Mouse (Mus musculus): Measurements from ENCODE around the gene Bcl2l1.

Gene Bcl2l1

DNA sequence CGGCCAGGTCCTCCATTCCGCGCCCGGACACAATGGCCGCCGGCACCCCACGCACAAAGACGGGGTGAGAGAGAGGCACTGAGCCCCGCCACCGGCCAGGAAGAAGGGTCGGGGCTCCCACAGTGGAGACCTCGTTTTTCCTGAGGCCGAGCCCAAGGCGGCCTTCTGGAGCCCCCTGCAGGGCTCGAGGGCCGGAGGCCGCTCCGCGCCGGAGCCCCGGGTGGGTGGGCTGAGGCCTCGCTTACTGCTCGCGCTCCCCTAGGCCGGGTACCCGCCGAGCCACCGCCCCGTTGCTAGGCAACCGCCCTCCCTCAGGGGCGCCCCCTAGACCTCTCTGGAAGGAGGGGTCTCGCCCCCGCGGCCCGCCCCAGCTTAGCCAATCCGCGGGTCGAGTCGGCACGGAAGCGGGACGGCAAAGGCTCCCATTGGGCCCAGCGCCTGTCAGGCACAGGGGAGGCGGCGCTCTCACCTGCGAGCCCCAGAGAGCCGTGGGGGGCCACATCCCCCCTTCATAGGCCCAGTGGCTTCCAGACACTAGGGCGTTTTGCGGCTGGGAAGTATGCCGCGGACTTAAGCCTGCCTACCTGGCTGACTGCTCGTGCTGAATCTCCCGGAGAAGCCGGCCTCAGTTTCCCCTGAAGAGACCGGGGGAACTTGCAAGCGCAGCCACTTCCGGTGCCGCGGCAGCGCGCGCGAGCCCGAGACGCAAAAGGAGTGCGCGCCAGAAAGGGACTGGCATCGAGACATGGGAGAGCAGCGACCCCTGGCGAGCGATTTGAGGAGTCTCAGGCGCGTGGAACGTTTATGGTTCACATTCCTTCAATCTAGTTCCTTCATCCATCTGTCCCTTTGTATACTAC is at the start of gene Bcl2l1:
TSS of gene Bcl2l1 (minus strand) at position 710 of the 860 bp plus-strand sequence.
- DNase-seq (ENCODE audit: low read depth) = peak; percentile 98

- DNase-seq (ENCODE audit: low read depth) = no peak
Measured at GRCm38 (mm10) chr2:152880898-152881297, 49.4 kb upstream of the Bcl2l1 start.

GRCm38 (mm10) chr2:152878239-152878638 is 46.7 kb upstream of the Bcl2l1 start:
- DNase-seq (ENCODE audit: low read depth) = no peak

DNA sequence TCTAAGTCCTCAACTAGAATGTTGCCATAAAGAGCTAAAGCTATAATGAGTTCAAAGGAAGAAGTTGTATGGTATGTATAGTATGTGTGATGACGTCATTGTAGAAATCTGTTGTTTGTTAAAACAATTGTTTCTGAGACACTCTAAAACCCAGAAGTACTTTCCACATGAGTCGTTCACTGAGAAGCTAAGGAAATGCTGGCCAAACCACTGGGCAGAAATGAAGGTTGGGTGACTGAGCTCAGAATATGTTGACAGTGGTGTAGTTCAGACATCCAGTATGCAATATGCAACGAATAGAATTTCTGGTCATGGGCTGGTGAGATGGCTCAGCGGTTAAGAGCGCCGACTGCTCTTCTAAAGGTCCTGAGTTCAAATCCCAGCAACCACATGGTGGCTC is 31.8 kb upstream of the Bcl2l1 start:
- no peak for DNase-seq (ENCODE audit: low read depth)

- DNase-seq (ENCODE audit: low read depth) = no peak
Measured at GRCm38 (mm10) chr2:152862638-152863037, 31.1 kb upstream of the Bcl2l1 start.

DNA sequence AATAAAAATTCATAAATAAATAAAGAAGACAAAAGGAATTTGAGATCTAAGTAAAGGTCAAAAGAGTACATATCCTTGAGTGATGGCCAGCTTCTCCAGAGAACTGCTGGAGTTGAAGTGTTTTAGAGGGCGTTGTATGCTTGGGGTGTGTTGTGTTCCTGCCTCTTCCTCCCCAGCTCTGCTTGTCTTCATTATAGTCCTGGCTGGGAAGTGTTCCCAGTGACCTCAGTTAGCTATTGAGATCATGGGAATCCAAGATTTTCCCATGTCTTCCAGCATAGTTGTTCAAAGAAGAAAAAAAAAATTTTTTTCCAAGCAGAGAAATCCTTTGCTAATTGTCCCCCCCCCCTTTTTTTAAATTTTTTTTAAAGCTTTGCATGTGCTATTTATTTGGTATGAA is 30.4 kb upstream of the Bcl2l1 start:
- DNase-seq (ENCODE audit: low read depth) = no peak

DNA sequence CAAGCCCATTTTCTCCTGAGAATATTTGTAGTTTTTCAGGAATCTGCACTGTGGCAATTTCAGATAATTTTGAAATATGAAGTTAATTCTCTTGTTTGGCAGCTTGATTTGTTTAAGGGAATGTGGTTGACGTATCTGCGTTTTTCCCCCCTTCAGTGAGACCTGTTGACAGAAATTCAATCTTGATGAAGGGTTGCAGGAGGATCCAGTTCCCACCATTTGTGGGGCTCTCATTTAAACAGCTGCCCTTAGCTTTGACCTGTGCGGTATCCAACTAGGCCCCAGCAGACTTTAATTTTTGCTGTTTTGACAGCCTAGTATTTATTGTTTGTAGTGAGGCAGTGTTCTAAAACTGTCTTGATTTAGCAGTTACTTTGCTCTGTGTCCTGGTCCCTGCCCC is 28.0 kb upstream of the Bcl2l1 start:
- no peak for DNase-seq (ENCODE audit: low read depth)

GRCm38 (mm10) chr2:152848466-152848865 is 16.9 kb upstream of the Bcl2l1 start:
- no peak for DNase-seq (ENCODE audit: low read depth)

- DNase-seq (ENCODE audit: low read depth) = peak; percentile 100
Measured at GRCm38 (mm10) chr2:152847815-152848302, 16.3 kb upstream of the Bcl2l1 start, which contains the start of gene Tpx2. TSS of gene Tpx2 (plus strand) at chr2:152847964.

DNA sequence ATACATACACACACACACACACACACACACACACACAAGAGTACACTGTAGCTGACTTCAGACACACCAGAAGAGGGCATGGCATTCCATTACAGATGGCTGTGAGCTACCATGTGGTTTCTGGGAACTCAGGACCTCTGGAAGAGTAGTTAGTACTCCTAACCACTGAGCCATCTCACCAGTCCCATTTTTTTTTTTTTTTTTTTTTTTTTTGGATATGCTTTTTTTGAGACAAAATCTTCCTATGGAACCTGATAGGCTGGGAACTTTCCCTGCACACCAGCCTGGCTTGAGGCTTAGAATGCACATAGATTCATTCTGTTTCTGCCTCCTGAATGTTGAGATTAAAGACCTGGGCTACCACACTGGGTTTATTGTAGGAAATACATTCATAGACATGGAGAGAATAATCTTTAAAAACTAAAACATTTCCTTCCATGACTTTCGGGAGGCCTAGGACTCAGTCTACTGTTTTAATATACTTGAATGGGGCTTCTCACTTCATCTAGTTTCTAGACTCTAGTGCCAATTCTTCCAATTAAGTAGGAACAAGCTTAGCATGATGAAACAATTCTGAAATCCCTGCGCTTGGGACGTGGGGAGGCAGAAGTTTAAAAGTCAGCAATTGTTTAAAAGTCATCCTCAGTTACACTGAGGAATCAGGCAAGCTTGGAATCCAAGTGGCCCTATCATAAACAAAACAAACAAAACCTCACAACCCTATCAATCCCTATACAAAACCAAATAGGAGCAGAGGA is 15.7 kb upstream of the Bcl2l1 start:
- no peak for DNase-seq (ENCODE audit: low read depth)

GRCm38 (mm10) chr2:152842741-152843140 is 11.2 kb upstream of the Bcl2l1 start:
- no peak for DNase-seq (ENCODE audit: low read depth)

GRCm38 (mm10) chr2:152839256-152839655 is 7.7 kb upstream of the Bcl2l1 start:
- no peak for DNase-seq (ENCODE audit: low read depth)

DNA sequence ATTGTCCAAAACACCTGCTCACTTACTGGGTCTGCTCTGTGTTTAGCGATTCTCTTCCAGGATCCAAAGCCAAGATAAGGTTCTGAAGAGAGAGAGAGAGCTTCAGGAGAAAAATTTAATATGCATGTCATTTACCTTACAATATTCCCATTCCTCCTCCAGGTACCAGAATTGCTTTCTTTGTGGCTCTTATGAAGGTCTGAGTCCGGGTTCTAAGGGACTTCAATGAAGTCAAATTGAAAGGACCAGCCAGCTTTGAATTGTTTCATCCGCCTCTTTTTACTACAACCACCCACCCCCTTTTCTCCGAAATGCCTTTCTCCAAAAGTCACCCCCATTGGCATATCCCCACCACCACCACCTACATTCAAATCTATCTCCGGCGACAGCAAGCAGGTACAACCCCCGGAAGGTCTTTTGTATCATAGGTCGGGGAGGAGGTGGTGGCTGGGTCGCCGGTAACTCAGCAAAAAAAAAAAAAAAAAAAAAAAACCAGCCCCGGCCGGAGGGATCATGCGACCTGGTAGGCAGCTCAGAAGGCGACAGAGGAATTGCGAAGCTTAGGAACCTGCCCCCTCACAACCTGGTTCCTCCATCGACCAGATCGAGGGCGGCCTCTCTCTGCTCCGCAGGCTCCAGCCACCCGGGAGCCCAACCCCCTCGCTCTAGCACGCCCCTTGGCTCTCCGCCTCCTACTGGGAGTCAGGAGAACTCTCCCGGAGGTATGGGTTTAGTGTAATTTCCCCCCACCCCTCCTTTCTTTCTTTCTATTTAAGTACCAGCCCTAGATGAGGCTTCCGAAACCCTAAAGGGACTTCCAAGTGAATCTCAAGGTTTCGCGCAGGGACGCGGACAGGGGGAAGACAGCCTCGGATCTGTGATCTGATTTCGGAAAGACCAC is 1.3 kb downstream of the Bcl2l1 start:
- peak; percentile 93 for DNase-seq (ENCODE audit: low read depth)

DNA sequence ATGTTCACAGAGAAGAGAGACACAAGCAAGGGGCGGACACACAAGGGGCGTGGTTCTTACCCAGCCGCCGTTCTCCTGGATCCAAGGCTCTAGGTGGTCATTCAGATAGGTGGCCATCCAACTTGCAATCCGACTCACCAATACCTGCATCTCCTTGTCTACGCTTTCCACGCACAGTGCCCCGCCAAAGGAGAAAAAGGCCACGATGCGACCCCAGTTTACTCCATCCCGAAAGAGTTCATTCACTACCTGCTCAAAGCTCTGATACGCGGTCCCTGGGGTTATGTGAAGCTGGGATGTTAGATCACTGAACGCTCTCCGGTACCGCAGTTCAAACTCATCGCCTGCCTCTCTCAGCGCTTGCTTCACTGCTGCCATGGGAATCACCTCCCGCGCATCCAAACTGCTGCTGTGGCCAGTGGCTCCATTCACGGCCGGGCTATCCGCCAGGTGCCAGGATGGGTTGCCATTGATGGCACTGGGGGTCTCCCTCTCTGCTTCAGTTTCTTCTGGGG is 2.1 kb downstream of the Bcl2l1 start:
- DNase-seq (ENCODE audit: low read depth) = peak; percentile 59

GRCm38 (mm10) chr2:152828532-152828931 is 3.0 kb downstream of the Bcl2l1 start:
- DNase-seq (ENCODE audit: low read depth) = peak; percentile 51

DNA sequence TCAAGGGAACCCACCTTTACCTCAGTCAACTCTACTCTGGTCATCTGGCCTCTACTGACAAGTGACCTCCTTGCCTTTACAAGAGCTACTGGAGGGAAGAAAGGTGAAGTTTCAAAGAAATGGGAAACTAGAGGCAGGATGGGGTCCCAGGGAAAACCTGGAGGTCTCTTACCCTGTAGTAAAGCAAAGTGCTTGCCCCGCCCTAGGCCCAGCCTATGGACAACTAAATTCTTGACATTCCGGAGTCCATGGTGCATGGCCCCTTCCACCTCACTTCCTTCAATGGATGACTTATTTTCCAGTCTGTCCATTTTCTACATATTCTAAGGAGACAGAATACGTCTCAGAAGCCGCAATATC is 3.5 kb downstream of the Bcl2l1 start:
- DNase-seq (ENCODE audit: low read depth) = no peak

DNA sequence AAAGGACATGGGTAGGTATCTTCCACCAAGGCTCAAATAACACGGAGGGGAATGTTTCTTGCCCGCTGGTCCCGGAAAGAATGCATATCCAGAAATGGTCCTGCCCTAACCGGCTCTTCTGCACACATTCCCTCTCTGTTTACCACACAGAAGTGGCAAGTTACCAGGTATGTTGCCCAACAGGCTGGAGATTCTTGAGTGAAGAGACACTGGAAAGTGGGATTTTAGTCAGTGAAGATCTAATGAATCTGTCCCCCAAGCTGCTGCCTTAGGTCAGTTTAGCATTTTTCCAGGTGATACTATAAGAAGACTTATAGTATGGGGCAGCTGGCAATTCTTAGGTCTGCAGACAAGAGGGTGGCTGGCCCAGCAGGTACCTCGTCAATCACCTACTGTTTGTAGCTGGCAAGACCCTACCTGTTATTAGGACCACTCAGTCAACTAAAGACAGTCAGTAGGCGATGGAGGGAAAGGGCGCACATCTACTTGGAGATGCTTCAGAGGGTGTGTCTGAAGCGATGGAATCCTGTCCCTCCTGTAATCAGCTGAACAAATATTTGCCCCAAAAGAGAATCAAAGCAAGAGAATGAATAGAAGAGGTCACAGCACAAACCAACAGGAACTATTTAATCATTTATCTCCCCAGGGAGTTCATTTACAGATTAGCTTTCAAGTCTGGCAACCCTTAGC is 4.1 kb downstream of the Bcl2l1 start:
- peak; percentile 34 for DNase-seq (ENCODE audit: low read depth)

DNA sequence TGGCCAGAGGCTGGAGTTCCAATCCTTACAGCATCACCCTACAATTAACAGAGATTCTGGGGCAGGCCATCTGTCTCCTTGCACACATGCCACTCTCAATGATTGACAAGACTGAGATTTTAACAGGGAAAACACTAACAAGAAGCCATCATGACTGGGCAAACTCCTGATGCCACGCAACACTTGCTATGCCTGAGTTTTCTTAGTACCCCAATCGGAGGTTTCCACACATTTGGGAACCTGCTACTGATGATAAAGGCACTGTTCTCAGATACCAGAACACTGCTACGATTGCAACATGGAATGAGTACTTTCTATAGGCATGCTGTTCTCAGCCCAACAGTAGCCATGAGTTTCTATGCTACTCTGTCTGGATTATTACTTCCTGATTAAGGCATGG is 5.0 kb downstream of the Bcl2l1 start:
- peak; percentile 32 for DNase-seq (ENCODE audit: low read depth)

DNA sequence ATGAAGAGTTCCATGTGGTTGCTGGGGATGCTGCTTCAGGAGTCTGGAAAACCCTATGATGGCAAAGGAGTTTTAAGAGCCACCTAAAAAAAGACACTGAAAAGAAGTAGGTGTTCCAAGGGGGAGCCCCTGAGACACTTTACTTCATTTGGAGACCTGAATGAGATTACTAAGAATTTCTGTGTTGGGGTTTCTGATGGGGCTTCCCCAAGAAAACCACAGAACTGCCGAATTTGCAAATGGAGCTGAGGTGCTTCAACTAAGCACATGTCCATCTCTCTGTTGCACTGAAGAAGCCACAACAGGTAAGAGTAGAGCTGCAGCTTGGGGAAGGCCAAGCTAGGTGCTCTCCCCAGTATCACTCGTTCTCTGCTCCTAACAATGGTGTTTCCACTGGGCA is 5.8 kb downstream of the Bcl2l1 start:
- peak; percentile 93 for DNase-seq (ENCODE audit: low read depth)

DNA sequence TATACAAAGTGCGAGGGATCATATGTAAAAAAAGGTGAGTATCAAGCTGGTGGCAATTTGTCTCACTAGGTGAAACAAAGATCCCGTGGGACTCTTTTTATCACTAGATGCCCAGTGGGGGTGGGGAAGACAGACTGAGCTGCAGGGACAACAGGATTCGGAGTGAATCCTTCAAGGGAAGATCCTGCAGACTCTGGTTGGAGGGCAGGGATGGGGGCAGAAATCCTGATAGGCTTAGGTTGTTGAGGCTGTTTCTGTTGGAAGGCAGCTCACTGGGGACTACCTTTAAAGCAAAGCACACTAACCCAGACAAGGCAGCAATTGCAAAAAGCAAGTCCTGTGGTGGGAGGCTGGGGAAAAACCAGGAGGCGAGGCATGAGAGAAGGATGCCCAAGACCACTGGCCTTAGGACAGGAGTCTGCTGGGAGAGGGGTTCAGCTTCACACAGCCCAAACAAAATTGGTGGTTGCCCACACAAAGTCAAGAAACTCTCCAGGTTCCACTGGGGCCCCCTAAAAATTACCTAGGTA is 6.3 kb downstream of the Bcl2l1 start:
- no peak for DNase-seq (ENCODE audit: low read depth)
